Mouse (Mus musculus): ENCODE measurements at regions not wholly inside any gene's neighbourhood (a gene's known extent, or its start where the extent isn't known, plus 50 kb on each side); places are given as distances from the start of the nearest gene placed in this dataset.

- TF ChIP-seq HCFC1 (IDR thresholded peaks at IDR 0.05; ENCODE audit: low read depth, low read length) (no peak), POLR2A (IDR thresholded peaks at IDR 0.05; ENCODE audit: low read depth, low read length) (no peak), MAZ (IDR thresholded peaks at IDR 0.05; ENCODE audit: low read depth, low read length) (no peak), ZKSCAN1 (IDR thresholded peaks at IDR 0.05; ENCODE audit: borderline replicate concordance, low read depth, low read length) (no peak), CTCF (conservative IDR thresholded peaks at IDR 0.05 in 1 of 2, IDR thresholded peaks at IDR 0.05 in 1 of 2; ENCODE audit: low read depth in 2 of 2, low read length in 2 of 2) (no peak), MXI1 (IDR thresholded peaks at IDR 0.05; ENCODE audit: low read depth, low read length) (no peak), TBP (conservative IDR thresholded peaks at IDR 0.05; ENCODE audit: low read depth, low read length) (no peak), UBTF (IDR thresholded peaks at IDR 0.05; ENCODE audit: low read depth, low read length) (no peak), MAX (IDR thresholded peaks at IDR 0.05; ENCODE audit: low read length) (no peak), USF1 (IDR thresholded peaks at IDR 0.05; ENCODE audit: low read depth, low read length) (no peak), EP300 (IDR thresholded peaks at IDR 0.05; ENCODE audit: low read length) (no peak)
Measured at GRCm38 (mm10) chr5:84565311-84565946, 148.2 kb upstream of the Epha5 start.

Data from CH12.LX (cell line).